Mouse (Mus musculus) CH12.LX (cell line): ENCODE data around the gene Pgp.

Source experiments
- CHD1 ChIP-seq: IDR thresholded peaks from 2 replicates; pipeline ENCODE4 v1.6.1; 2012; ENCODE audit warnings: low read depth, low read length, improper control_type of control experiment, inconsistent platforms
- CTCF ChIP-seq, 2 experiments: IDR thresholded peaks in 1 of 2; conservative IDR thresholded peaks in 1 of 2; 2 replicates each; pipeline ENCODE4 v1.5.1; 2011 to 2012; ENCODE audit warnings: low read depth in 2 of 2, low read length in 2 of 2, improper control_type of control experiment in 1 of 2, inconsistent platforms in 1 of 2, mild to moderate bottlenecking in 1 of 2, moderate library complexity in 1 of 2
- EP300 ChIP-seq: IDR thresholded peaks from 2 replicates; pipeline ENCODE4 v1.6.1; 2011; ENCODE audit warnings: low read length, improper control_type of control experiment
- HCFC1 ChIP-seq: IDR thresholded peaks from 2 replicates; pipeline ENCODE4 v1.6.1; 2012; ENCODE audit warnings: low read depth, mild to moderate bottlenecking, inconsistent platforms, low read length, improper control_type of control experiment
- JUND ChIP-seq: conservative IDR thresholded peaks from 2 replicates; pipeline ENCODE4 v1.6.1; 2011; ENCODE audit warnings: low read depth, low read length, improper control_type of control experiment
- RAD21 ChIP-seq: IDR thresholded peaks from 2 replicates; pipeline ENCODE4 v1.6.1; 2011; ENCODE audit warnings: low read depth, mild to moderate bottlenecking, low read length, improper control_type of control experiment, moderate library complexity
- SIN3A ChIP-seq: IDR thresholded peaks from 2 replicates; pipeline ENCODE4 v1.6.1; 2012; ENCODE audit warnings: low read length, improper control_type of control experiment, inconsistent platforms
- UBTF ChIP-seq: IDR thresholded peaks from 2 replicates; pipeline ENCODE4 v1.6.1; 2012; ENCODE audit warnings: low read depth, mild to moderate bottlenecking, inconsistent platforms, low read length, improper control_type of control experiment, moderate library complexity
- ZKSCAN1 ChIP-seq: IDR thresholded peaks from 2 replicates; pipeline ENCODE4 v1.6.1; 2012; ENCODE audit warnings: low read depth, inconsistent platforms, low read length, improper control_type of control experiment, borderline replicate concordance

- no peak for TF ChIP-seq SIN3A
- TF ChIP-seq CTCF (conservative IDR thresholded peaks at IDR 0.05 in 1 of 2, IDR thresholded peaks at IDR 0.05 in 1 of 2; ENCODE audit: low read depth in 2 of 2, low read length in 2 of 2) = no peak
- TF ChIP-seq EP300 = no peak
- no peak for TF ChIP-seq UBTF
- TF ChIP-seq HCFC1 = no peak
- TF ChIP-seq RAD21 = no peak
- TF ChIP-seq CHD1 = no peak
- TF ChIP-seq JUND = no peak
- no peak for TF ChIP-seq ZKSCAN1
Observed at GRCm38 (mm10) chr17:24425905-24426304, 44.3 kb upstream of the Pgp start.
